Mouse (Mus musculus): ENCODE data around the gene Serpina3m.

DNA sequence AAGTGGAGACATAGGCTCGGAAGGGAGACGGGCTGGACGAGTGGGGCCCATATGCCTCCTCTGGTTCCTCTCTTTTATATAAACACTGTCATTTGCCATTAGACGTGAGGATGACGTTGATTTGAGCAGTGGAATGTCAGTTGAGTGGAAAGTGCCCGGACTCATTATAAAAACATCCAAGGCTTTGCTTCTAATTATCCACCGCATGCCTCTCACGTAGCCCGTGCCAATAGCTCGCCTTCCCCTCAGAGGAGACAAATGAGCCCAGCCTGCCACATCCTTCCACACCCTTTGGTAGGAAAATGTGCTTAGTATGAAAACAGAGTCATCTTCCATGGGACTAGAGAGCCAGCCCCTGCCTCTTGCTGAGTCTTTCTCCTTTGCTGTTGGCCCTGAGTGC is 93.1 kb downstream of the Serpina3m start:
- TF ChIP-seq CTCF (conservative IDR thresholded peaks at IDR 0.05; ENCODE audit: low read length) = no peak
- no peak for TF ChIP-seq POU5F1 (IDR thresholded peaks at IDR 0.05; ENCODE audit: borderline replicate concordance, low read length)
- no peak for TF ChIP-seq NANOG (IDR thresholded peaks at IDR 0.05; ENCODE audit: borderline replicate concordance, low read length)

Data from E14TG2a.4 (cell line).